Mouse (Mus musculus) gonadal fat pad, adult 2 months (tissue): ENCODE data around the gene Cebpzos. TPM values are rescaled to one million over a fixed set of nuclear protein-coding genes. Genes with fewer than 3 reads are reported as not detected.

Experiments used
- DNase-seq: peaks from one replicate; pipeline ENCODE4 v3.0.0-alpha.2; 2012; ENCODE audit warnings: low read depth
- polyA plus RNA-seq: library from polyadenylated mRNA; depleted of rRNA; stranded (reverse); fragments of >200 nt; gene quantifications from 2 replicates; pipeline ENCODE4 v1.2.3, GENCODE M21; 2012; rRNA removed

The Cebpzos gene
- polyA plus RNA-seq, 1 experiment, result 12.9 TPM

GRCm38 (mm10) chr17:78937229-78937853 is 21.0 kb downstream of the Cebpzos start:
- no peak for DNase-seq

- no peak for DNase-seq
Measured at GRCm38 (mm10) chr17:78938927-78939326, 22.6 kb downstream of the Cebpzos start.

- DNase-seq, result no peak
Measured at GRCm38 (mm10) chr17:78942579-78942978, 26.3 kb downstream of the Cebpzos start.

- DNase-seq, result no peak
Measured at GRCm38 (mm10) chr17:78951225-78951624, 34.9 kb downstream of the Cebpzos start.

DNA sequence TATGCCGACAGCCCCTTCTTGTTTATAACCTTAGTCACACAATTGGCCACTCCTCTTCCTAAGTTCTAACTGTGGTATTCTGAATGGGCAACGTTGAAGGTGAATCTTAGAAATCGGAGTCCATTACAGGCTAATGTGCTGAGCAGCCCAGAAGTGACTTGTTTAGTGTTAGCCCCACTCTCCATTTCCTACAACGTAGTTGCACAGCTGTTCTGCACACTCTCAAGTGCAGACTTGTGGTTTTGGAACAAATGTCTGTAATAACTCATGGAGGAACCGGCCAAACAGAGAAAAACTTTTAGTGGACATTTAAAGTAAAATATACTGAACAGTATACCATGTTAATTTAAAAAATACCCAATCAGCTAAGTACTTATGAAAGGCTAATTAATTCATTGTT is 35.8 kb downstream of the Cebpzos start:
- DNase-seq, result no peak

GRCm38 (mm10) chr17:78953240-78953639 is 36.9 kb downstream of the Cebpzos start:
- no peak for DNase-seq

DNA sequence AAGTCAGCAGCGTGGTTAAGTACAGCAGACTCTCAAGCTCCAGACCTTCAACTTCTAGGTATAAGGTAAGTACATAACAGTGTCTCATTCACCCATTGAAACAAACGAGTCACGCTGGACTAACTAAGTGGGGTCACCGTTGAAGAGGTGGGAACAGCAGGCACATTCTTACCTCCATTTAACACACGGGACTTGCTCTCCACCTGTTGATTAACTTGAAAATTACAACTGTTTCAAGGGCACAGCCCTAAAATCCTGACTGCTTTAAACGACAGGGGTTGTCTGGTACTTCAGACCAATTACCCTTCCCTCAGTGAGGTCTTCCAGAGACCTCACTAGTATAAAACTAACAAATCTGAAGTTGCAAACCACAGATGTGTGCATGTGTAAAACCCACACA is 43.2 kb downstream of the Cebpzos start:
- DNase-seq, result no peak

- no peak for DNase-seq
Measured at GRCm38 (mm10) chr17:78964387-78964786, 48.1 kb downstream of the Cebpzos start.

DNA sequence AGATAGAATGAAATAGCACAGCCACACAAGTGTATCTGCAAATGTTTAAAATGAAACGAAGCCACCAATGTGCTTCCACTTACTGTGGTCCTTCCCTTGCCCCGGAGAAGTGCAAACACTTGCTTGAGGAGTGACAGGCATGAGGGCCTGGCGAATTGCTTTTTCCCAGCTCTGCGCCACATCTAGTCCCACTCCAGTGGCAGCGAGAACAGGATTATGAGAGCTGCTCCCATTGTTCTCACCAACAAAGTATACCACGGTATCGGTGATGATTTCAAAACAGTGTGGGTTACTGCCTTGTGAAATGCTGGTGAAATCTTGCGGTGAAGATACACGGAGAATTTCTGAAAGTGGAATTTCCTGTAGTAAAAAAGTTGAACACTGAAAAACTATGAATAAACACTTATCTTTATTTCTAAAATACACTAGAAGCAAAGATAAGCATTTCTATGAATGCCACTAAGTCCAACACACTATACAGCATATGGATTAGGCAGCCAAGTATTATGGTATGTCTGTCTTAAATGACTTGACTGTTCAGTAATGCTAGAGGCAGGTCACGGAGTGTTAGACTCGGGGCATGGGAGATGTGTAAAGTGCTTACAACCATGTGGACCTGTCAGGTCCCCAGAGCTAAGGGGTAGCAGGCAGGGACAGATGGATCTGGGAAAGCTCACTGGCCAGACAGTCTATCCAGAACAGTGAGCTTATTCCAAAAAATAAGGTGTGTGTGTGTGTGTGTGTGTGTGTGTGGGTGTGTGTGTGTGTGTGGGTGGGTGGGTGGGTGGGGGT is 50.0 kb downstream of the Cebpzos start:
- DNase-seq, result no peak

- no peak for DNase-seq
Measured at GRCm38 (mm10) chr17:78968500-78968899, 52.2 kb downstream of the Cebpzos start.

Other genes with a start within 250 kb of the Cebpzos start
- 9.6 and 11.7 TPM in 2 replicates for gene Strn, start 179.3 kb upstream of the Cebpzos start, polyA plus RNA-seq
- gene Heatr5b, start 81.1 kb upstream of the Cebpzos start, polyA plus RNA-seq, result 21.5 and 23.5 TPM in 2 replicates
- gene Gpatch11, start 80.9 kb upstream of the Cebpzos start, polyA plus RNA-seq, result 9.7 and 13.6 TPM in 2 replicates
- gene Eif2ak2, start 33.9 kb upstream of the Cebpzos start, polyA plus RNA-seq, result 4.0 and 5.5 TPM in 2 replicates
- gene Sult6b1, start 9.5 kb upstream of the Cebpzos start, polyA plus RNA-seq, result not detected in 2 replicates
- gene Cebpz, start 20.6 kb downstream of the Cebpzos start, polyA plus RNA-seq, result 4.1 and 4.9 TPM in 2 replicates
- 10.8 and 11.8 TPM in 2 replicates for gene Ndufaf7, start 20.6 kb downstream of the Cebpzos start, polyA plus RNA-seq
- gene Prkd3, start 104.3 kb downstream of the Cebpzos start, polyA plus RNA-seq, result 9.9 and 11.6 TPM in 2 replicates
- 7.6 and 10.5 TPM in 2 replicates for gene Qpct, start 135.4 kb downstream of the Cebpzos start, polyA plus RNA-seq